Mouse (Mus musculus) left cerebral cortex, postnatal 10 days (tissue): Measurements from ENCODE around the gene Telo2. TPM values are rescaled to one million over a fixed set of nuclear protein-coding genes. Genes with fewer than 3 reads are reported as not detected.
A peak's percentile ranks its signal among the peaks of the same experiment; 100 is the strongest.
"Not testable (repeated sequence)": the region's sequence is repeated elsewhere in the genome, so short reads cannot be mapped to it uniquely, and the experiment has no call there.

Experiments
- DNase-seq, 2 experiments: peaks; one replicate each; pipeline ENCODE4 v3.0.0; 2021 to 2022; ENCODE audit warnings: low spot score in 2 of 2, mixed read lengths in 1 of 2; ENCODE audit errors: extremely low spot score in 1 of 2
- intact Hi-C: fragments of 180-260 bp; cut with DNase I; formaldehyde crosslinking; loops from one replicate; pipeline ENCODE4 v1.15.1; 2025
- total RNA-seq, 2 experiments: library from RNA; stranded (reverse); gene quantifications; 2 replicates each; pipeline ENCODE4 v1.2.3; 2021

Telo2 gene
- 10 to 100 TPM; 35.4 to 41.1 TPM for total RNA-seq

DNA sequence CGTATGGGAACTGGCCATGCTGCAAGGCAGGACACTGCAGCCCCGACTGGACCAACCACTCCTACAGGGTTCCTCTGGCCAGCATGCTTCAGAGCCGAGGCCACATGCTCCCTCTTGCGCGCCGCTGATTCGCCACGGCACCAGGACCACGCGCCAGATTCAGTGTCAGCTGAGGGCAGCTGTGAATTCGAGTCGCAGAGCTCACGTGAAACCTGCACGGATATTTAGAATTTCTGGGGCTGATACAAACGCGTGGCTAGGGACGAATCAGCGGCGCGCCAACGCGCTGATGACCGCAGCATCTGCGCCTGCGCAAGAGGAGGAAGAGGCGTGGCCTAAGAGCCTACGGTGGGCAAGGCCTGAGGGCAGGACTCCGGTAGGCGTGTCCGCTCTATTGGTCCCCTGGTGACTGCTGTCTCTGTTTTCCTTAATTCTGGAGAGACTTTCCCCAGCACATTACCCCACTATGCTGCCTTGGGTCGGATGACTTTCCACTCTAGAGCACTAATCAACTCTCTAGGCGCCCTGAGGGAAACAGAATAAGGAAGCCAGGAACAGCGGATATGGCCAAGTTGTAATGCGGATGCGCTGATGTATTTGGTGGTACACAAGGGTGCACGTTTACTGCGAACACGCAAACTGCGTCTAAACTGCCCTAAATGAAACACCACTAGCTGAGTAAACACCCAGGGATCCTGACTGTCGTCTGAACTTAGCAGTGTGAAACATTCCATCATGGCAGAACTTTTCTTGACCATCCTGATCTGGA is at the start of gene Telo2:
Gene Telo2, minus strand, starts transcription at position 304 of the 769 bp plus-strand sequence.
- intact Hi-C loops, result no loop called here
- peak; percentile 88 to 95 for DNase-seq

DNA sequence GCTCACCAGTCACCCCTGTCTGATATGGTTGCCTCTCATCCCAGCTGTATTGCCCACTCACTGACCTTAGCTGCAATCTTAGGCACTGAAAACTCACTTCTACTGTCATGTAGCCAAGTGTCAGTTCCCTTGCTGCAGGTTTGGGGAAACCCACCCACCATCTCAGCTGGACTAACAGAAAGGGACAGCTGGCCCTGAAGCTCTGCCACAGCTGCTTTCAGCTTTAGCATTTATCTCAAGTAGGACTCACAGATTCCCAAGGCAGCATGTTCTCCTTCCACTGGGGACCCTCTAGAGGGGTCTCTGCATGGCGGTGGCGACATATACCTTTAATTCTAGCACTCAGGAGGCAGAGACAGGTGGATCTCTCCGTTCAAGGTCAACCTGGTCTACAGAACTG is 49.0 kb upstream of the Telo2 start:
- intact Hi-C loops, result no loop called here
- no peak for DNase-seq

GRCm38 (mm10) chr17:25163387-25163786 is 47.6 kb upstream of the Telo2 start:
- intact Hi-C loops, result no loop called here
- DNase-seq, result no peak

GRCm38 (mm10) chr17:25162161-25162560 is 46.4 kb upstream of the Telo2 start, which contains the start of gene Ccdc154:
Ccdc154 (plus strand) TSS chr17:25162461.
- intact Hi-C loops, result no loop called here
- no peak for DNase-seq

DNA sequence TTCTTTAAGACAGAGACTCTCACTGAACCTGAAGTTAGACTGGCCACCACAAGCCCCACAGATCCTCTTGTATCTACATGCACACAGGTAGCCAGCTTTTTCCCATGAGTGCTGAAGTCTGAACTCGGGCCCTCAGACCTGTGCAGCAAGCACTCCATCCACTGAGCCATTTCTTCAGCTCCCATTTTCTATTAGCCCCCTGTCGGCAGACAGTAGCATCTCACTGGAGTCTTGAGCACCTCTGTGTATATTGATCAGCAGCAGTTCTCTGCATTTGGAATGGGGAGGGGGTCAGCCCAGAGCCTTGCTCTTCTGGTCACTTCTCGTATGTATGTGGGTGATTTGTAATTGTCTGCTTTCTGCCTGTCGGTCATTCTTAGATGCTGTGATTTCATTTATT is 24.2 kb upstream of the Telo2 start:
- DNase-seq, result no peak
- intact Hi-C loops, result loop anchor here (5.0 kb wide), 1 partner anchor 37 kb away; the partner anchor contains the start of gene Gm38655

GRCm38 (mm10) chr17:25138803-25139202 is 23.0 kb upstream of the Telo2 start:
- intact Hi-C loops, result no loop called here
- no peak for DNase-seq

- DNase-seq, result no peak
- intact Hi-C loops, result no loop called here
These were observed 19.9 kb upstream of the Telo2 start for GRCm38 (mm10) chr17:25135622-25136021.

GRCm38 (mm10) chr17:25133275-25133698 is 17.5 kb upstream of the Telo2 start, which contains the start of gene Clcn7:
Clcn7 (plus strand) TSS chr17:25133391.
- peak; percentile 93 to 96 for DNase-seq
- intact Hi-C loops, result no loop called here

DNA sequence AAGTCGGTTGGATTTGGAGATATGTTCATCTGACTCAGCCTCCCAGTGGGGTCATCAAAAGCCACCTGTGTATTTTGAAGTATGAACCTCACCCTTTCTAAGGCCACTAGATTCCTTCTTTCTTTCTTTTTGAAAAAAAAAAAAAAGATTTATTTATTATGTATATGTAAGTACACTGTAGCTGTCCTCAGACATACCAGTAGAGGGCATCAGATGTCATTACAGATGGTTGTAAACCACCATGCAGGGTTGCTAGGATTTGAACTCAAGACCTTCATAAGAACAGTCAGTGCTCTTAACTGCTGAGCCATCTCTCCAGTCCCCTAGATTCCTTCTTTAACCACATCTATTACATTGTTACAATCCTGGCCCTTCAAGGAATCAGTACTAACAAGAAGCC is 14.3 kb upstream of the Telo2 start:
- intact Hi-C loops, result no loop called here
- no peak for DNase-seq

GRCm38 (mm10) chr17:25127681-25128080 is 11.9 kb upstream of the Telo2 start:
- intact Hi-C loops, result no loop called here

DNA sequence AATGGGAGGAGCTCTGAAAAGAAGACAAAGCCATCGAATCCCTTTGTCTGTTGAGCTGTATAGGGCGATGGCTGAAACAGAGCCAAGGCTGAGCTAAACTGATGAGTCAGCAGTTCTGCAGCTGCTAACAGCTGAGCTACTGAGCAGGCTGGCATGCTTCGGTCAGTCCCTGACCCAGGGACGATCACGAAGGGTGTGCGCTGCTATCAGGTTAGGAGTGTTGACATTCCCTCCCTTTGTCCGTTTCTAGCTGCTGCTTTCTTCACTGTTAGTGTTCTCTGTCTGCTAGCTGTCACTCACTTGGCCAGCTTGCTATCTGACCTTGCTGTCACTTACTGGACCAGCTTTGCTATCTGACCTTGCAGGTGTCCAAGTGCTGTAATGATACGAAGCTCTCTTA is 11.3 kb upstream of the Telo2 start:
- intact Hi-C loops, result no loop called here
- no peak for DNase-seq

More at GRCm38 (mm10) chr17:25127681-25128080, 11.9 kb upstream of the Telo2 start:
- DNase-seq, result no peak

DNA sequence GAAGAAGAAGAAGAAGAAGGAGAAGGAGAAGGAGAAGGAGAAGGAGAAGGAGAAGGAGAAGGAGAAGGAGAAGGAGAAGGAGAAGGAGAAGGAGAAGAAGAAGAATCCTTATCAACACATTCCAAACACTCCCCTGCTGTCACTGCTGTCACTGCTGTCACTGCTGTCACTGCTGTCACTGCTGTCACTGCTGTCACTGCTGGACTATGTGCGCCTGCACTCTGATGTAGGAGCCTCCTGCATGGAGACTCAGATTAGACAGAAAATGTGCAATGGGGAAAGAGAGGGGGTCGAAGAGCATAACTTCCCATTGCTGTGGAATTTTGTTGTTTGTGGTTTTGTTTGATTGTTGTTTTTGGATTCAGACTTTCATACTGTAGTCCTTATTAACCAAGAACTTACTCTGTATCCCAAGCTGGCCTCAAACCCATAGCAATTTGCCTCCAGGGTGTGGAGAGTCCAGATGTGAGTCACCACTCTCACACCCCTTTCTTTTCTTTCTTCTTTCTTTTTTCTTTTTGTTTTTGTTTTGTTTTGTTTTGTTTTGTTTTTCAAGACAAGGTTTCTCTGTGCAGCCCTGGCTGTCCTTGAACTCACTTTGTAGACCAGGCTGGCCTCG is 9.8 kb upstream of the Telo2 start:
- DNase-seq, intact Hi-C loops: not testable (repeated sequence)

- DNase-seq, result no peak
- intact Hi-C loops, result no loop called here
These were observed 8.2 kb upstream of the Telo2 start for GRCm38 (mm10) chr17:25123979-25124378.

DNA sequence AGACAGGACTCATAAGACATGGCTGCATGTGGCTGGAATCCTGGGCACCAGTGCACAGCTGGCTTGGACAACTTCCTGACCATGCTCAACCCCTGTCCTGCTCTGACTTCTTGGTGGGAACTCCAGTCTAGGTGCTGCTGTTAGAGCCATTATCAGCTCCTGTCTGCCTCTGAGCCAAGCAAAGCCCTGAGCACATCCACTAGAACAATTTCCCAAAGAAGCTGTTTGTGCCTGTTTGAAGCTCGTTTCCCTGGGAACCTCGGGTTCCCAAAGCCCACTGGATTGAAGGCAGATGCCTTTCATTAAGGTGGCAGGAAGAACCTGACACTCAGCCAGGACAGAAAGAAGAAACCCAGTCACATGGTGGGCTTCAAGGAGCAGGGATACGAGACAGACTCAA is 4.6 kb upstream of the Telo2 start, which contains the start of gene Ptx4:
Gene Ptx4, plus strand, starts transcription at position 355 of the 400 bp plus-strand sequence.
- intact Hi-C loops, result no loop called here
- no peak for DNase-seq

GRCm38 (mm10) chr17:25117263-25117662 is 1.5 kb upstream of the Telo2 start:
- intact Hi-C loops, result no loop called here

GRCm38 (mm10) chr17:25114908-25115645 is 690 bp downstream of the Telo2 start:
- intact Hi-C loops, result no loop called here
- DNase-seq, result peak in 1 of 2 experiments; percentile 53

More at GRCm38 (mm10) chr17:25117263-25117662, 1.5 kb upstream of the Telo2 start:
- no peak for DNase-seq

DNA sequence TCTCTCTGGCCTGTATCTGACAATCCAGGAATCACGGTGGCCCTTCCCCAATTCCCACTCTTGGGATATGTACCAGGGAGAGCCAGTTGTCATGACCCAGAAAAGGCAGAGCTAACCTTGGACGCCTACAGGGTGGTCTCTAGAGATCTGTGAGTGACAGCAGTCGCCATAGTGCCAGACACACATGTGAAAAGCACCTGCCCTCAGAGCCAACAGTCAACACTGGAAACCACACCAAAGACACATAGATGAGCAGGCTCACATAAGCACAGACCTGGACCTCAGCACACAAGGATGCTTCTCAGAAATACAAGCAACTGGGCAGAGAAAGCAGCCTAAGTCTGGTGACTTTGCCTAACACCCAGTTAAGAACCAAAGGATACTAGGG is 3.4 kb downstream of the Telo2 start:
- intact Hi-C loops, result no loop called here
- DNase-seq, result no peak

GRCm38 (mm10) chr17:25111739-25112422 is 3.9 kb downstream of the Telo2 start:
- peak; percentile 60 to 82 for DNase-seq
- intact Hi-C loops, result no loop called here

DNA sequence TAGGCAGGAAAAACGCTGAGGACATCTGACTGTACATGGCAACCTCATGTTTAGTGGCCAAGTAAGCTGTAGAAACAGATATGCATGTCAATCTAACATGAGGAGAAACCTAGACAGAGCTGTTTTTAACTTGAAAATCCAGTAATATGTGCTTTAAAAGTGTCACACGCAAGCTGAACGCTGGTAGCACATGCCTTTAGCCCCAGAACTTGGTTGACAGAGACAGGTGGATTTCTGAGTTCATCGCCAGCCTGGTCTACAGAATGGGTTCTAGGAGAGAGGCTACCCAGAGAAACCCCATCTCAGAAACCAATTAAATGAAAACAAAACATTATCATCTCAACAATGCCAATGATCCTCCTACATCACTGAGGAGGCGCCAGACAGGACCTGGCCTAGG is 4.5 kb downstream of the Telo2 start:
- intact Hi-C loops, result no loop called here
- no peak for DNase-seq
